Mouse (Mus musculus) kidney, embryonic 15.5 days (tissue): ENCODE results near the gene Klf9. TPM values are rescaled to one million over a fixed set of nuclear protein-coding genes. Genes with fewer than 3 reads are reported as not detected.

Experiments
- ATAC-seq: fragments of 200-750 bp; cut with Nextera tagmentation; replicated peaks from 2 replicates; pipeline ENCODE4 v1.8.0; 2017; ENCODE audit warnings: moderate TSS enrichment; ENCODE audit not compliant: low FRiP score
- H3K27ac ChIP-seq: fragments of 300-500 bp; sonication (generic); 2 replicates; pipeline ENCODE4 v1.5.1; 2015; ENCODE audit warnings: mild to moderate bottlenecking, inconsistent platforms
- H3K27me3 ChIP-seq: fragments of 300-500 bp; sonication (generic); 2 replicates; pipeline ENCODE4 v1.6.1; 2015; ENCODE audit warnings: inconsistent platforms
- H3K36me3 ChIP-seq: fragments of 300-500 bp; sonication (generic); 2 replicates; pipeline ENCODE4 v1.6.1; 2015; ENCODE audit warnings: inconsistent platforms
- H3K4me1 ChIP-seq: fragments of 300-500 bp; sonication (generic); 2 replicates; pipeline ENCODE4 v1.6.1; 2015; ENCODE audit warnings: inconsistent platforms
- H3K4me2 ChIP-seq: fragments of 300-500 bp; sonication (generic); 2 replicates; pipeline ENCODE4 v1.6.1; 2015; ENCODE audit warnings: moderate library complexity, mild to moderate bottlenecking, inconsistent platforms
- H3K4me3 ChIP-seq: fragments of 300-500 bp; sonication (generic); replicated peaks from 2 replicates; pipeline ENCODE4 v1.5.1; 2015; ENCODE audit warnings: mild to moderate bottlenecking, inconsistent platforms
- H3K9ac ChIP-seq: fragments of 300-500 bp; sonication (generic); 2 replicates; pipeline ENCODE4 v1.6.1; 2015; ENCODE audit warnings: mild to moderate bottlenecking, inconsistent platforms
- H3K9me3 ChIP-seq: fragments of 300-500 bp; sonication (generic); replicated peaks from 2 replicates; pipeline ENCODE4 v1.6.1; 2016; ENCODE audit warnings: inconsistent platforms
- WGBS: fragments of 180-500 bp; shearing (Covaris S2); methylation state at CpG from one replicate; pipeline ENCODE4 v1.1.7; 2015; ENCODE audit warnings: mixed read lengths; 5-methylcytosine and 5-hydroxymethylcytosine counted together
- microRNA counts: library from miRNA; unstranded; fragments of <30 nt; microRNA quantifications from one replicate; lab custom pipeline; 2016
- microRNA-seq: library from miRNA; unstranded; fragments of <30 nt; microRNA quantifications from one replicate; pipeline ENCODE4, GENCODE M21; 2016
- polyA plus RNA-seq: library from polyadenylated mRNA; unstranded; fragments of >200 nt; fragmentation: Nextera tagmentation; extraction: Ambion mirVana; gene quantifications from 2 replicates; pipeline ENCODE4 v1.2.1, GENCODE M21; 2015

Gene Klf9
- polyA plus RNA-seq, 1 experiment from 2014 or later, result 6.0 TPM

GRCm38 (mm10) chr19:23203505-23204053, 62.6 kb downstream of the Klf9 start:
- Histone ChIP-seq H3K4me2 (no peak overlapping the region), H3K27me3 (no peaks in the 10 kb centered on the region), H3K4me1 (no peaks in the 10 kb centered on the region), H3K27ac (no peak overlapping the region), H3K9ac (no peak overlapping the region), H3K36me3 (peaks cover 68% of the 10 kb centered on the region), H3K9me3 (peaks cover 8% of the 10 kb centered on the region), H3K4me3 (no peak overlapping the region)
- no peak for ATAC-seq
- WGBS, result 93% methylated on average over 3 of the region's 3 CpGs

- ATAC-seq, result no peak
- Histone ChIP-seq H3K9me3 (no peaks in the 10 kb centered on the region), H3K4me3 (no peak overlapping the region), H3K9ac (no peak overlapping the region), H3K4me1 (no peaks in the 10 kb centered on the region), H3K27me3 (no peaks in the 10 kb centered on the region), H3K4me2 (no peak overlapping the region), H3K36me3 (peaks cover 76% of the 10 kb centered on the region), H3K27ac (no peak overlapping the region)
- WGBS, result 83% methylated on average over 6 of the region's 6 CpGs
Measured at GRCm38 (mm10) chr19:23211325-23211724, 70.3 kb downstream of the Klf9 start.

DNA sequence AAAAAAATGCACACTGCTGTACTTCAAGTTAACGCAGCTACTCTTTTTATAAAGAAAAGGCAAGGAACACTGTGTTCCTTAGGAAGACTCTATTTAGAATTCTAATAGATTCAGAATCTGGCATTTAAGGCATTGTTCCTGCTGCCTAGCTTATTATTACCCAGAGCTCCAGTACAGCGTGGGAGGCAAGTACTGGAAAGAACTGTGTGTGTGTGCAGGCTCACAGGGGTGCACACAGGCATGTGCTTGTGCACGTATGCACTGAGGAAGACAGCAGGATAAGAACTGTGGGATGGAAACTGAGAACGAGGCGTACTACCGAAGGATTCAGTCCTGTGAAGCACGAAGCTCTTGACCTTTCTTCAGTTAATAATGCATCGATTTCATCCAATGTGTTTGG, 73.3 kb downstream of the Klf9 start:
- Histone ChIP-seq H3K27me3 (no peaks in the 10 kb centered on the region), H3K36me3 (peaks cover 78% of the 10 kb centered on the region), H3K4me1 (no peaks in the 10 kb centered on the region), H3K27ac (no peak overlapping the region), H3K4me2 (no peak overlapping the region), H3K4me3 (no peak overlapping the region), H3K9me3 (no peaks in the 10 kb centered on the region), H3K9ac (no peak overlapping the region)
- WGBS, result 90% methylated on average over 8 of the region's 8 CpGs
- ATAC-seq, result no peak

MicroRNA genes within 50 kb of the gene (microRNA counts, 519-probe panel; counts per million panel counts)
- microRNA mmu-miR-1192 (lab: Ali Mortazavi, UCI), result 31.7 counts per million

Small RNAs within 50 kb of the gene (microRNA-seq; reads per million reads assigned to microRNA genes)
- not detected for gene Mir1192

Other genes with a start within 250 kb of the Klf9 start
- gene Smc5, start 132.7 kb downstream of the Klf9 start, polyA plus RNA-seq, result 32.5 and 34.6 TPM in 2 replicates